Mouse (Mus musculus) lung, postnatal 36 days (tissue): Measurements from ENCODE around the gene Olfr1377.
"Not testable (repeated sequence)": the region's sequence is repeated elsewhere in the genome, so short reads cannot be mapped to it uniquely, and the experiment has no call there.

Experiments used
- DNase-seq: peaks from one replicate; pipeline ENCODE4 v3.0.0; 2022; ENCODE audit warnings: mixed read lengths

Gene Olfr1377

DNA sequence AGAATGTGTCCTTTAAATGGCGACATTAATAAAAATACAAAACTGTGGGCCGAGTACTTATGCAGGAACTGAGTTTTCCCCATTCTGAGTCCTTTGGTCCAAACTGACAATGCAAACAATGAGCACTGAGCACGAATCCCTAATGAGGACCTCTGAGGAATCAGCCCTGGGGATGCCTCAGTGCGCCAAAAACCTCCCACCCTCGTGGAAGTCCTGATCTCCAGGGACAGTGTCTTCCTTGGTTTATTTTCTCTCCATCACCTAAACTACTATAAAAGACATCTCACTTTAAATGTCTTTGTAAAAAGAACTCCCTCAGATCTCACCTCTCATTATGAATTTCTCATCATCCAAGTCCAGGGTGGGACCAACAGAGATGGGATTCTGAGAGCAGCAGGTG lies at the start of gene Olfr1377:
Olfr1377 (plus strand) TSS at position 301 of the 400 bp plus-strand sequence.
- no peak for DNase-seq

DNA sequence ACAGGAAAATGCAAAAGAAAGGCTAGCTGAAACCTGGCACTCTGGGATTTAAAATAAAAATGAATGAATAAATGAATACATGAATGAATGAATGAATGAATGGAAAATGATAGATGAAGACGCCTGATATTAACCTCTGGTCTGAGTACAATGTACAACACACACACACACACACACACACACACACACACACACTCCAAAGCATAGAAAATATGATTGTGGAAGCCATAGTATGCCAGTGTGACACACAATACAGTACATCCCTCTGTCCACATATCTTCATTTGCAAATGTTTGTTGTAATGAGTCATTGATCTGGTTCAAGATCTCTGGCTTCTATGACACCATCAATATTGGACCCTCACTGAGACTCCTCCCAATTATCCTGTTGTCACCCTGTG lies 49.7 kb upstream of the Olfr1377 start:
- DNase-seq, result no peak

DNA sequence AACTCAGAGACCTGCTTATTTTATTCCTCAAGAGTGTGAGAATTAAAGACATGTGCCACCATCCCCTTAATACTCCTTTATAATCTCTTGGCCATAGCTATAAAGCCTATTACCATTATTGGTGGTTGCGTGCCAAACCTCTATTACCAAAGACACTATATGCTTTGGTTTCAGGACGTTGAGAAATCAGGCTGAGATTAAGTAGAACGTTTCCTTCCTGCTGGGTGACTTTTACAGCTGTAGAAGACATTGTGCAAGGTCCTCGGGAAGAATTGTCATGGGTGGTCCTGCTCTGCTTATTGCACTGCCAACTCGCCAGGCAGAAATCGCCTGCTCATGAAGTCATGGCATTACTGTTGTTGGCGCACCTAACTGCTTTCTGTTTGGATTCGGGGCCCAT lies 43.3 kb upstream of the Olfr1377 start:
- DNase-seq, result no peak

- DNase-seq, result peak; percentile 40
Observed at GRCm38 (mm10) chr11:50939621-50940366, 42.0 kb upstream of the Olfr1377 start.

DNA sequence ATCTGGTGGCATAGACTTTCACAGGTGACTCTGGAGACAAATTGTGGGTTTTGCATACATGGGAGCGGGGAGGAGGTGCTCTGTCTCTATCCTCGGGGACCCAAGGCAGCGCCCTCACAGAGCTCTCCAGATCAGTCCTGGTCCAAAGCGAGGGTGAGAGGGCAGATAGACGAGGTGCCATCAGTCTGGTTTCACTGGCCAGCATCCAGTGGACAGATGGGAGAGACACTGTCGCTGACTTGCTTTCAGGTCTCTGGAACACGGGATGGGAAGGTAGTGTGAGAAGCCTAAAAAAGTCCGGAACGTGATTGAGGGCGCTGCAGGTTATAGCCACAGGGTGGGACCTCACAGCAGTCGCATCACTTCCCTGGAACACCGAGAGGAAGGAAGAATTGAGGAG lies 39.4 kb upstream of the Olfr1377 start:
- no peak for DNase-seq

GRCm38 (mm10) chr11:50943506-50943905 lies 38.3 kb upstream of the Olfr1377 start, which contains the start of gene 4933414I15Rik:
TSS of gene 4933414I15Rik (minus strand) at chr11:50943765.
- DNase-seq, result no peak

DNA sequence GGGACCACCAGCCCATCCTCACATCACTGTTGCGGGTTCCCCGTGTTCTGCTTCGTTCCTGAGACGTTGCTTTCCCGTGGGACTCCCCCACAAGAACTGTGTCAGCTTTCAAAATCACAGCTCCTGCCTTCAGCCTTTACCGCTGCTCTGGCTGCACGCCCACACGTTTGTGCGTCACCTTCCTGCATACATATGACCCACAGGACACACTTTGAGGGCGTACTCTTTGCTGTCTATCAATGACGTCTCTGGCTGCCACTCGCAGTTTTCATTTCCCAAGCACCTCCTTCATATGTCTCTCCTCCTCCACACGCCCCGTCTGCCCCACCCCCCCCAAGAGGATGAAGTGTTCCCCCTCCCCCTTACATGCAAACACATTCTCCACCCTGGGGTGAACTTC lies 29.5 kb upstream of the Olfr1377 start:
- peak; percentile 27 for DNase-seq

GRCm38 (mm10) chr11:50953665-50954064 lies 28.1 kb upstream of the Olfr1377 start, which contains the start of gene Prop1:
TSS of gene Prop1 (minus strand) at chr11:50953765.
- DNase-seq, result no peak

DNA sequence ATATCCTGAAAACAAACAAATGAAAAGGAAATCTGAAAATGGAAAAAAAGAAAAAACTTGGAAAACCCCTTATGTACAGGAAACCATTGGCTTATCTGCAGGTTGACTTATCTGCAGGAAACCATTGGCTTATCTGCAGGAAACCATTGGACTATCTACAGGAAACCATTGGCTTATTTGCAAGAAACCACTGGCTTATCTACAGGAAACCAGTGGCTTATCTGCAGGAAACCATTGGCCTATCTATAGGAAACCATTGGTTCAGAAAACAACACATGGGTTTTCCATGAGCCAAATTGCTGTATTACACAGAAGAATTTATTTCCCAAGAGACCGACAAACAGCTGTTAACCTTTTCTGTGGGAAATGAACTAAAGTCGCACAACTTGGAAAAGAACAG lies 16.9 kb upstream of the Olfr1377 start:
- DNase-seq, result peak; percentile 21

DNA sequence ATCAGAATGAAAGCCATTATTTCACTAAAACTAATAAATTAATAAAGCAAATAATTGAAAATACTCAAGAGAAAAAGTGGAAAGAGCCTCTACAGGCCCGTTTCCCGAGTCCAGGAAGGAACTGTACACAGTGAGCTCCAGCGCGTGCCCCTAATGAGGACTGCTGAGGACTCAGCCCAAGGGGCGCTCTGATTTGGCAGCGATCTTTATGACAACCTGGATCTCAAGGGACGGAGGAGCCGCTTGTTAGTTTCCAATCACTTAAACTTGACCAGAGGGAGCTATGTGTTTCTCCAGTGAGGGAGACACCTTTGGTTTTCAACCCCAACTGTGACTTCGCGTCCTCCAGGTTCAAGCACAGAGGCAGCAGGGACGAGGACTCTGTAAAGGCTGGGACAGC lies 15.5 kb upstream of the Olfr1377 start, which contains the start of gene Olfr1378:
Olfr1378 (plus strand) TSS at position 301 of the 400 bp plus-strand sequence.
- no peak for DNase-seq

GRCm38 (mm10) chr11:50977216-50977615 lies 4.6 kb upstream of the Olfr1377 start:
- no peak for DNase-seq

DNA sequence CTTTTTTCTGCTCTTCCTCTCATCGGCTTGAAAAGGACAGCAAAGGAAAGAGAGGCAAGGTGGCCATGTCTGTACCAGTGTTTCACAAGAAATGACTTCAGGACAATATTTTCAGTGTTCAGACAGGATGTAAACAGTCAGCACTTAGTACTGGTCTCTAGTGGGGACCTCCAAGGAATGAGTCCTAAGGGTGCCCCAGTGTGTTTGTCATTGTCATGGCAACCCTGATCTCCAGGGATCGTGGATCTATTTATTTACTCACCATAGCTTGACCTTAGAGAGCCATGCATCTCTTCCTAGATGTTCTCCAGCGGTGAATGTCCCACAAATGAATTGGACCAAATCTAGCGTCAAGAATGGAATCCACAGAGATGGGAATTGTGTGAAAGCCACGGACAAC lies 21.5 kb downstream of the Olfr1377 start, which contains the start of gene Olfr51:
Olfr51 (plus strand) TSS at position 301 of the 400 bp plus-strand sequence.
- DNase-seq, result no peak

DNA sequence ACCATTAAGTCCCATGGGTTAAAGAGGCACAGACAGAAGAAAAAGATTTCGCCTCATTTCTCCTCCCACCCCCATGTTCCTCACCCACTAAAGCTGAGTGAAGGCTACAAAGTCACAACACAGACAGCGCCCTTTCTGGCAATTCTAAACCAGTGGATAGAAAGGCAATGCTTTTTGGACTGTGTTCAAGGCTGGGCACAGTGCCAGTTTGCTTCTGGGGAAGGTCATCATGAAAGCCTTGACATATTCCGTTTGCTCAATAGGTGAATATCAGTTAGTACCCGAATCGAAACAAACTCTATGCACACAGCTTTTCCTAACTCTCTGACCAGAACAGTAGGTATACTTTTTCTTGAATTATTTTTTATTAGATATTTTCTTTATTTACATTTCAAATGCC lies 30.1 kb downstream of the Olfr1377 start:
- peak; percentile 21 for DNase-seq

GRCm38 (mm10) chr11:51013936-51014335 lies 32.2 kb downstream of the Olfr1377 start, which contains the start of gene Olfr54:
TSS of gene Olfr54 (plus strand) at chr11:51014236.
- DNase-seq, result no peak

GRCm38 (mm10) chr11:51016341-51016740 lies 34.6 kb downstream of the Olfr1377 start:
- DNase-seq, result no peak

DNA sequence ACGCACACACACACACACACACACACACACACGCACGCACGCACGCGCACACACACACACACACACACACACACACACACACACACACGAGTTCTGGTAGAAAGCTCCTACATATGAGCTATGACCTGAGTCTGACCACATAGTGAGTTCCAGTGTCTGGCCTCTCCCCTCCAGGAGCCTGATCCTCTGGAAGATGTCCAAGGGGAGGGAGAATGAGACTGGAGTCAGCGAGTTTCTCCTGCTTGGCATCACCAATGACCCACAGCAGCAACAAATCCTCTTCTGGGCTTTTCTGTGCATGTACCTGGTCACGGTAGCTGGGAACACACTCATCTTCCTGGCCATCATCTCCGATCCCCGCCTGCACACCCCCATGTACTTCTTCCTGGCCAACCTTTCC lies 45.0 kb downstream of the Olfr1377 start:
- DNase-seq, result not testable (repeated sequence)

DNA sequence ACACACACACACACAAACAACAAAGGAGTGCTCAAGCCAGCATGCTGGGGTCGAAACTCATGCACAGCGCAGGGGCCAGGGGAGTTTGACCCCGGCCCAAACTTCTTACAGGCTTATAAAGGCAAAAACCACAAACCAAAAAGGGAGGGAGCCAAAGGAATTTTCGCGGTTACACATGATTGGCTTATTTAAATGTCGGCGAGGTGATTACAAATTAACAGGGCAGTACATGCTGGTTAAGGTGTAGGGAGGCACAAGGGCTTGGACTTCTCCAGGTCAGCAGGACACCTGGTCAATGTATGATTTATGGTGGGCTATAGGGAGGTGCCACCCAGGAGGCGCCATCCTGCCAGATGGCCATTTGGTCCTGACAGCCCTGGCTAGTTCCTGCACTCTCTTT lies 47.6 kb downstream of the Olfr1377 start:
- DNase-seq, result not testable (repeated sequence)

DNA sequence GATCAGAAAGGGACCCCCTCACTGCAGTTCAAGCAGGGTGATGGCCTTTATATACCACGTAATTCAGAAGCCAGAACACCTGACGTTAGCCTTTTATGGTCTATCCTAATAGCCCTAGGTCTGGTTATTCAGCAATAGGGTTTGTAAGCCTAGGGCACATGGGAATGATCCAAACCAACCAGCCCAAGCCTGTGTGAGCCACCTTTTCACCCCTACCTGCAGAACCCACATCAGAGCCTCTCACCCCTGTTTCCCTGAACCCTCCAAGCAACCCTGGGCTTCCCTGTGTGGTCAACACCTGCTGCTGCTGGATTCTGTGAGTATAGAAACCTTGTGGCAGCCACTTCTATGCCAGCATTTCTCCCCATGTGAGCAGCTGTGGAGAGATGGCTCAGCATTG lies 48.5 kb downstream of the Olfr1377 start:
- DNase-seq, result no peak

DNA sequence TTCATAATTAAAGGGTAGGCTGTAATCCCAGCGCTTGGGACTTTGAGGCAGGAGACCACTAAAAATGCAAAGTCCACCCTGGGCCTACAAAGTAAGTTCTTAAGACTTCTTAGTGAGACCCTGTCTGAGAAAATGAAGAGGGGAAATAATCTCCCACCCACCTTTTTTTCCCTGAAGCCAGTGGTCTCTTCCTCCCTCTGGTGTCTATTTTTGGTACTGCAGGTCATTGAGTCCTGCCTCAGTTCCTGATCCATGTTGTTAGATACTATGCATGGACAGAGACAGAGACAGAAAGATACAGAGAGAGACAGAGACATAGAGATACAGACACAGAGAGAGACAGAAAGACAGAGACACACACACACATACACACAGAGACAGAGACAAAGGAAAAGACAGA lies 51.1 kb downstream of the Olfr1377 start:
- peak; percentile 53 for DNase-seq

- DNase-seq, result not testable (repeated sequence)
Observed at GRCm38 (mm10) chr11:51034141-51034540, 52.4 kb downstream of the Olfr1377 start.

GRCm38 (mm10) chr11:51035951-51036350 lies 54.2 kb downstream of the Olfr1377 start:
- no peak for DNase-seq
